Mouse (Mus musculus) B cell, adult (primary cell): ENCODE measurements around the gene Rab10. TPM values are rescaled to one million over a fixed set of nuclear protein-coding genes. Genes with fewer than 3 reads are reported as not detected.

Source experiments
- total RNA-seq: library from RNA; stranded (reverse); gene quantifications from 4 replicates; pipeline ENCODE4 v1.2.4, GENCODE M21; 2023; ENCODE audit not compliant: inconsistent age

Rab10 gene
- 96.6 to 104 TPM (median 101 TPM) in 4 replicates for total RNA-seq

GRCm38 (mm10) chr12:3309391-3310320 lies at the start of gene Rab10:
Gene Rab10, minus strand, starts transcription at chr12:3309969.

Other genes with a start within 250 kb of the Rab10 start
- 8.3 to 10.7 TPM (median 9.3 TPM) in 4 replicates for gene Kif3c, start 55.2 kb upstream of the Rab10 start, total RNA-seq
- 65.9 to 77.2 TPM (median 67.5 TPM) in 4 replicates for gene Asxl2, start 116.9 kb upstream of the Rab10 start, total RNA-seq